Mouse (Mus musculus): ENCODE results near the gene Usp53. TPM values are rescaled to one million over a fixed set of nuclear protein-coding genes. Genes with fewer than 3 reads are reported as not detected.

Usp53 gene
- polyA plus RNA-seq, 1 experiment = 3.9 TPM

GRCm38 (mm10) chr3:122895189-122895731 is 89.0 kb downstream of the Usp53 start:
- Histone ChIP-seq H3K27ac (ENCODE audit: insufficient read depth, low read depth, low read length) (no peak overlapping the region), H3K4me1 (ENCODE audit: control insufficient read depth, insufficient read depth, low read length) (no peaks in the 10 kb centered on the region), H3K4me3 (ENCODE audit: insufficient read depth, low read length) (no peak overlapping the region)
- no peak for TF ChIP-seq POLR2A (IDR thresholded peaks at IDR 0.05; ENCODE audit: borderline replicate concordance, low read depth, low read length)
- no peak for TF ChIP-seq CTCF (IDR thresholded peaks at IDR 0.05; ENCODE audit: low read depth, low read length)

GRCm38 (mm10) chr3:122894772-122895171 is 89.5 kb downstream of the Usp53 start, which contains the start of gene Fabp2:
Gene Fabp2, plus strand, starts transcription at chr3:122895072.
- no peak within 1 kb of the TSS for H3K4me3 ChIP-seq (ENCODE audit: insufficient read depth, low read length)
- no peak within 1 kb of the TSS for H3K27ac ChIP-seq (ENCODE audit: insufficient read depth, low read depth, low read length)
- TF ChIP-seq CTCF (IDR thresholded peaks at IDR 0.05; ENCODE audit: low read depth, low read length) = no peak
- H3K4me1 ChIP-seq (ENCODE audit: control insufficient read depth, insufficient read depth, low read length) = no peaks in the 10 kb centered on the region

GRCm38 (mm10) chr3:122888371-122888819 is 95.9 kb downstream of the Usp53 start:
- no peak overlapping the region for H3K27ac ChIP-seq (ENCODE audit: insufficient read depth, low read depth, low read length)

GRCm38 (mm10) chr3:122887505-122888301 is 96.6 kb downstream of the Usp53 start:
- Histone ChIP-seq H3K4me3 (ENCODE audit: insufficient read depth, low read length) (no peak overlapping the region), H3K4me1 (ENCODE audit: control insufficient read depth, insufficient read depth, low read length) (peaks cover 5% of the 10 kb centered on the region), H3K27ac (ENCODE audit: insufficient read depth, low read depth, low read length) (no peak overlapping the region)
- no peak for TF ChIP-seq POLR2A (IDR thresholded peaks at IDR 0.05; ENCODE audit: borderline replicate concordance, low read depth, low read length)
- TF ChIP-seq CTCF (IDR thresholded peaks at IDR 0.05; ENCODE audit: low read depth, low read length) = no peak

More at GRCm38 (mm10) chr3:122888371-122888819, 95.9 kb downstream of the Usp53 start:
- TF ChIP-seq POLR2A (IDR thresholded peaks at IDR 0.05; ENCODE audit: borderline replicate concordance, low read depth, low read length) (no peak), CTCF (IDR thresholded peaks at IDR 0.05; ENCODE audit: low read depth, low read length) (no peak)
- Histone ChIP-seq H3K4me3 (ENCODE audit: insufficient read depth, low read length) (no peak overlapping the region), H3K4me1 (ENCODE audit: control insufficient read depth, insufficient read depth, low read length) (peaks cover 5% of the 10 kb centered on the region)

Other genes starting within 250 kb of the Usp53 start
- not detected in 2 replicates for gene Fabp2, start 89.4 kb downstream of the Usp53 start, polyA plus RNA-seq (2012; ENCODE audit: insufficient read depth, insufficient read length, missing spikeins)
- gene Gm10959, start 65.2 kb downstream of the Usp53 start, polyA plus RNA-seq (2012; ENCODE audit: insufficient read depth, insufficient read length, missing spikeins) = not detected in 2 replicates
- 61.9 and 73.6 TPM in 2 replicates for gene 1810037I17Rik, start 60.3 kb downstream of the Usp53 start, polyA plus RNA-seq (2012; ENCODE audit: insufficient read depth, insufficient read length, missing spikeins)
- not detected in 2 replicates for gene Myoz2, start 50.5 kb upstream of the Usp53 start, polyA plus RNA-seq (2012; ENCODE audit: insufficient read depth, insufficient read length, missing spikeins)

Data from bone marrow macrophage, adult 2 months (primary cell).